Mouse (Mus musculus): ENCODE data around the gene Olfr818. TPM values are rescaled to one million over a fixed set of nuclear protein-coding genes. Genes with fewer than 3 reads are reported as not detected.
"Not testable (repeated sequence)": the region's sequence is repeated elsewhere in the genome, so short reads cannot be mapped to it uniquely, and the experiment has no call there.

Olfr818 gene
- polyA plus RNA-seq (2012; rRNA removed): not detected in 2 replicates

DNA sequence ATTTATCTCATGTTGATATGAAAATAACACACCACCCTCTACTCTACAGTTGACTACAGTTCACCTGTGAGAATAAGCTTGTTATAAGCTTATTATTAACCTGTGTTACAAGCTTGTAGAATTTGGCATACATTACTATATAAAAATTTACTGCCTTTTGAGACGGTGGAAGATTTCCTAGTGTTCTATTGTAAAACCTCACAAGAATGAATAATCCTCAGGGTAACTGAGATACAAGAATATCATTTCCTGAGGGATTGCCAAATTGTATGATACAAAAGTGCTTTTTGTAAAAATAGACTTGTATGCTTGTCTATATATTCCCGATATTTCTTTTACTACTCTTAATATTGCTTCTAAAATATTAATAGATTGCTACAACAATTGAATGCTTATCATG is at the start of gene Olfr818:
TSS of gene Olfr818 (minus strand) at position 101 of the 400 bp plus-strand sequence.
- Histone ChIP-seq H3K4me3 (replicated peaks; ENCODE audit: insufficient read depth, low read depth, low read length) (no peak within 1 kb of the TSS), H3K27me3 (ENCODE audit: control insufficient read depth, insufficient read depth, low read length) (no peaks in the 10 kb centered on the region), H3K27ac (ENCODE audit: insufficient read depth, low read length) (no peak within 1 kb of the TSS), H3K4me1 (ENCODE audit: control insufficient read depth, insufficient read depth, low read length) (no peaks in the 10 kb centered on the region)
- TF ChIP-seq CTCF (IDR thresholded peaks at IDR 0.05; ENCODE audit: borderline replicate concordance, insufficient read depth, low read depth, low read length): no peak
- TF ChIP-seq POLR2A (IDR thresholded peaks at IDR 0.05; ENCODE audit: borderline replicate concordance, insufficient read depth, low read length): no peak
- 94% methylated on average over 2 of the region's 2 CpGs for WGBS
- no peak for DNase-seq

DNA sequence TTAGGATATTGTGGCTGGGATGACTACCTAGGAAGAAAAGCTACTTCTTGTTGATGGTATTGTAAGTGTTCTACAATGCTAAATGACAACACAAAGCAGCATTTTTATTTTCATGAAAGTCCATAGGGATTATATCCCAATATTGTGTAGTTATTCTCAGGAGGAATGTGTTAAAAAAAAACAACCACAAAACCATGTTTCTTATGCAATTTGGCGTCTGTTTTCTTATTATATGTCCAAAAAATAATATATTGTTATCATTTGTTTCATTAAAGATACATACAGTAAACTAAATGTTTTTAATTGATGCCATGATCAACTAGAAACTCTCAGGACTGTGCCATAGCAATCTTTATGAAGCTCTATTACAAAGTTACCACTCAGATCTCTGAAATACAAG is 36.1 kb upstream of the Olfr818 start, which contains the start of gene Gm10310:
TSS of gene Gm10310 (minus strand) at position 101 of the 400 bp plus-strand sequence.
- DNase-seq: not testable (repeated sequence)

DNA sequence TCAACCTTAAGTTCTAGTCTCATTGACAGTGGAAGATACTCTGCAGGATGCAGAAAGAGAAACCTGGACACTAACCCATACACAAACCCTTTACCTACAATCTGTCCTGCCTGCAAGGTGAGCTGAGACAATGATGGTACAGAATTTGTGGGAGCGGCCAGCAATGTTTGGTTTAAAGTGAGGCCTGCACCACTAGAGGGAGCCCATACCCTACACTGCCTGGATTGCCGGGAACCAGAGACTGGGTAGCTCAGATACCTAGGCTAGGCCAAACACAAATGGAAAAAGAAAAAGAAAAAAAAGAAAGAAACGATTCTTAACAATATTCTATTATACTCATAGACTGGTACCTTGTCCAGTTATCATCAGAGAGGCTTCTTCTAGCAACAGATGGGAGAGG is 33.0 kb upstream of the Olfr818 start:
- H3K27me3 ChIP-seq (ENCODE audit: control insufficient read depth, insufficient read depth, low read length); DNase-seq; H3K4me3 ChIP-seq (replicated peaks; ENCODE audit: insufficient read depth, low read depth, low read length); H3K27ac ChIP-seq (ENCODE audit: insufficient read depth, low read length); H3K4me1 ChIP-seq (ENCODE audit: control insufficient read depth, insufficient read depth, low read length): not testable (repeated sequence)
- WGBS: no CpG with 5 or more reads among the region's 3 CpGs

More for the DNA sequence above, 36.1 kb upstream of the Olfr818 start, which contains the start of gene Gm10310:
- H3K27ac ChIP-seq (ENCODE audit: insufficient read depth, low read length); H3K4me1 ChIP-seq (ENCODE audit: control insufficient read depth, insufficient read depth, low read length); H3K27me3 ChIP-seq (ENCODE audit: control insufficient read depth, insufficient read depth, low read length); H3K4me3 ChIP-seq (replicated peaks; ENCODE audit: insufficient read depth, low read depth, low read length): not testable (repeated sequence)
- no CpG with 5 or more reads among the region's 1 CpGs for WGBS

DNA sequence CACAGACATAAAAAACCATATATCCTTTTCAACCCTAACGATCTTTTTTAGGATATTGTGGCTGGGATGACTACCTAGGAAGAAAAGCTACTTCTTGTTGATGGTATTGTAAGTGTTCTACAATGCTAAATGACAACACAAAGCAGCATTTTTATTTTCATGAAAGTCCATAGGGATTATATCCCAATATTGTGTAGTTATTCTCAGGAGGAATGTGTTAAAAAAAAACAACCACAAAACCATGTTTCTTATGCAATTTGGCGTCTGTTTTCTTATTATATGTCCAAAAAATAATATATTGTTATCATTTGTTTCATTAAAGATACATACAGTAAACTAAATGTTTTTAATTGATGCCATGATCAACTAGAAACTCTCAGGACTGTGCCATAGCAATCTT is 27.1 kb upstream of the Olfr818 start, which contains the start of gene Olfr247:
TSS of gene Olfr247 (minus strand) at position 101 of the 400 bp plus-strand sequence.
- not testable (repeated sequence) for H3K4me1 ChIP-seq (ENCODE audit: control insufficient read depth, insufficient read depth, low read length); H3K27ac ChIP-seq (ENCODE audit: insufficient read depth, low read length); DNase-seq; H3K27me3 ChIP-seq (ENCODE audit: control insufficient read depth, insufficient read depth, low read length); H3K4me3 ChIP-seq (replicated peaks; ENCODE audit: insufficient read depth, low read depth, low read length)
- no CpG with 5 or more reads among the region's 2 CpGs for WGBS

DNA sequence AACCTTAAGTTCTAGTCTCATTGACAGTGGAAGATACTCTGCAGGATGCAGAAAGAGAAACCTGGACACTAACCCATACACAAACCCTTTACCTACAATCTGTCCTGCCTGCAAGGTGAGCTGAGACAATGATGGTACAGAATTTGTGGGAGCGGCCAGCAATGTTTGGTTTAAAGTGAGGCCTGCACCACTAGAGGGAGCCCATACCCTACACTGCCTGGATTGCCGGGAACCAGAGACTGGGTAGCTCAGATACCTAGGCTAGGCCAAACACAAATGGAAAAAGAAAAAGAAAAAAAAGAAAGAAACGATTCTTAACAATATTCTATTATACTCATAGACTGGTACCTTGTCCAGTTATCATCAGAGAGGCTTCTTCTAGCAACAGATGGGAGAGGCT is 24.1 kb upstream of the Olfr818 start:
- not testable (repeated sequence) for H3K4me3 ChIP-seq (replicated peaks; ENCODE audit: insufficient read depth, low read depth, low read length); H3K27ac ChIP-seq (ENCODE audit: insufficient read depth, low read length); DNase-seq; H3K27me3 ChIP-seq (ENCODE audit: control insufficient read depth, insufficient read depth, low read length); H3K4me1 ChIP-seq (ENCODE audit: control insufficient read depth, insufficient read depth, low read length)
- no CpG with 5 or more reads among the region's 3 CpGs for WGBS

DNA sequence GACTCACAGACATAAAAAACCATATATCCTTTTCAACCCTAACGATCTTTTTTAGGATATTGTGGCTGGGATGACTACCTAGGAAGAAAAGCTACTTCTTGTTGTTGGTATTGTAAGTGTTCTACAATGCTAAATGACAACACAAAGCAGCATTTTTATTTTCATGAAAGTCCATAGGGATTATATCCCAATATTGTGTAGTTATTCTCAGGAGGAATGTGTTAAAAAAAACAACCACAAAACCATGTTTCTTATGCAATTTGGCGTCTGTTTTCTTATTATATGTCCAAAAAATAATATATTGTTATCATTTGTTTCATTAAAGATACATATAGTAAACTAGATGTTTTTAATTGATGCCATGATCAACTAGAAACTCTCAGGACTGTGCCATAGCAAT is 18.3 kb upstream of the Olfr818 start, which contains the start of gene Olfr819:
TSS of gene Olfr819 (minus strand) at position 101 of the 400 bp plus-strand sequence.
- not testable (repeated sequence) for H3K4me1 ChIP-seq (ENCODE audit: control insufficient read depth, insufficient read depth, low read length); DNase-seq; H3K4me3 ChIP-seq (replicated peaks; ENCODE audit: insufficient read depth, low read depth, low read length); H3K27ac ChIP-seq (ENCODE audit: insufficient read depth, low read length); H3K27me3 ChIP-seq (ENCODE audit: control insufficient read depth, insufficient read depth, low read length)
- 85% methylated on average over 2 of the region's 2 CpGs for WGBS

DNA sequence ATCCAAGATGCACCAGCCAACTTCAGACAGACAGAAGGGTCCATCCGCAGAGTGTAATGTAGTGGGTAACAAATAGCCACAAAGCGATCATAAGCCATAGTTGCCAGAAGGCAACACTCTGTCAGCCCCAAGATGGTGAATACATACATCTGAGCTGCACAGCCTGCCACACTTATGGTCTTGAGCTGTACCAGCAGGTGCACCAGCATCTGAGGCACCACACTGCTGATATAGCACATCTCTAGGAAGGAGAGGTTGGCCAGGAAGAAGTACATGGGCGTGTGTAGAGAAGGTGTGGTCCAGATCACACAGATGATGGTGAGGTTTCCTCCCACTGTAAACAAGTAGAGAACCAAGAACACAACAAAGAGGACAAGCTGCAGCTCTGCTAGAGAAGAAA is 17.3 kb upstream of the Olfr818 start:
- DNase-seq: not testable (repeated sequence)
- 87% methylated on average over 2 of the region's 3 CpGs for WGBS

DNA sequence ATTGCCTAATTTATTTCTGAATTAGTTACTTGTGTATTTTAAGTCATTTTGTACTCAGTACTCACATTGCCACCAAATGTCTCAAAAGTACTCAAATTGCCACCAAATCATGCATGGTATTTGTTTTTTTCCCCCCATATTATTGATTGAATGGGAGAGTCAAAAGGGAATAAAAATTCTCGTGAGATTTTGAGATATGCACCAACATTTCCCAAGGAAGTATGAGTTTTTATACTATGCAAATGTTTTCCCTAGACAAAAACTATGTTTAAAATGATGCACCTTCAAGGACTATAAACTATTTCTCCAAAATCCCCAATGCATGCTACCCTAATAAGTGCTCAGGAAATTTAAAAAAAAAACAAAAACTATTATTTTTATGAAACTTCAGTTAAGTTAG is 33.4 kb downstream of the Olfr818 start, which contains the start of gene Olfr816:
TSS of gene Olfr816 (minus strand) at position 101 of the 400 bp plus-strand sequence.
- DNase-seq: no peak
- no peaks in the 10 kb centered on the region for H3K4me1 ChIP-seq (ENCODE audit: control insufficient read depth, insufficient read depth, low read length)
- H3K27me3 ChIP-seq (ENCODE audit: control insufficient read depth, insufficient read depth, low read length): no peaks in the 10 kb centered on the region
- TF ChIP-seq CTCF (IDR thresholded peaks at IDR 0.05; ENCODE audit: borderline replicate concordance, insufficient read depth, low read depth, low read length) (no peak), POLR2A (IDR thresholded peaks at IDR 0.05; ENCODE audit: borderline replicate concordance, insufficient read depth, low read length) (no peak)
- WGBS: 50% methylated on average over 1 of the region's 1 CpGs
- H3K27ac ChIP-seq (ENCODE audit: insufficient read depth, low read length): no peak within 1 kb of the TSS
- no peak within 1 kb of the TSS for H3K4me3 ChIP-seq (replicated peaks; ENCODE audit: insufficient read depth, low read depth, low read length)

More for the DNA sequence above, 17.3 kb upstream of the Olfr818 start:
- H3K27me3 ChIP-seq (ENCODE audit: control insufficient read depth, insufficient read depth, low read length); H3K4me1 ChIP-seq (ENCODE audit: control insufficient read depth, insufficient read depth, low read length); H3K4me3 ChIP-seq (replicated peaks; ENCODE audit: insufficient read depth, low read depth, low read length); H3K27ac ChIP-seq (ENCODE audit: insufficient read depth, low read length): not testable (repeated sequence)

DNA sequence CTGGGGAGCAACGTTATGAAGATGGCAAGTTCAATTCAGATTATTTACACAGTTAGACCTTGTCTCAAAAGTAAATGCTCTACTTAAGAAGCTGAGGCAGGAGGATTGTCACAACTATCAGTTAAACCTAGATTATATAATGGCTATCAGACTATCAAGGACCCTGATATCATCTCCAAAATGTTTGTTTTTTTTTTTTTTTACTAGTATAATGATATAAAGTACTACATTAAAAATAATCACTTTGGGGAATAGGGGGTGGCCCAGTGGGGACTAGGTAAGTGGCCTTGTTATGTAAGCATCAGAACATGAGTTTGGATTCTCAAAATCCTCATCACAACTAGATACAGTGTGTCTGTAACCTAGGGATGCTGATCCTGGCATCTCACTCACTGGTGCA is 43.1 kb downstream of the Olfr818 start, which contains the start of gene Olfr815:
TSS of gene Olfr815 (minus strand) at position 101 of the 400 bp plus-strand sequence.
- H3K27ac ChIP-seq (ENCODE audit: insufficient read depth, low read length); H3K4me1 ChIP-seq (ENCODE audit: control insufficient read depth, insufficient read depth, low read length); DNase-seq; H3K4me3 ChIP-seq (replicated peaks; ENCODE audit: insufficient read depth, low read depth, low read length); H3K27me3 ChIP-seq (ENCODE audit: control insufficient read depth, insufficient read depth, low read length): not testable (repeated sequence)
- 89% methylated on average over 1 of the region's 1 CpGs for WGBS

Other genes with a start within 250 kb of the Olfr818 start
- not detected in 2 replicates for gene Olfr804, start 245.9 kb downstream of the Olfr818 start, polyA plus RNA-seq (2012; rRNA removed)
- gene Olfr805, start 219.7 kb downstream of the Olfr818 start, polyA plus RNA-seq (2012; rRNA removed): not detected in 2 replicates
- not detected in 2 replicates for gene Olfr806, start 207.2 kb downstream of the Olfr818 start, polyA plus RNA-seq (2012; rRNA removed)
- not detected in 2 replicates for gene Olfr807, start 191.3 kb downstream of the Olfr818 start, polyA plus RNA-seq (2012; rRNA removed)
- not detected in 2 replicates for gene Olfr808, start 183.6 kb downstream of the Olfr818 start, polyA plus RNA-seq (2012; rRNA removed)
- gene Olfr809, start 174.5 kb downstream of the Olfr818 start, polyA plus RNA-seq (2012; rRNA removed): not detected in 2 replicates
- not detected in 2 replicates for gene Olfr810, start 154.2 kb downstream of the Olfr818 start, polyA plus RNA-seq (2012; rRNA removed)
- not detected in 2 replicates for gene Olfr811, start 144.7 kb downstream of the Olfr818 start, polyA plus RNA-seq (2012; rRNA removed)
- gene Olfr812, start 103.0 kb downstream of the Olfr818 start, polyA plus RNA-seq (2012; rRNA removed): not detected in 2 replicates
- gene Olfr813, start 93.7 kb downstream of the Olfr818 start, polyA plus RNA-seq (2012; rRNA removed): not detected in 2 replicates
- not detected in 2 replicates for gene Olfr814, start 69.2 kb downstream of the Olfr818 start, polyA plus RNA-seq (2012; rRNA removed)
- not detected in 2 replicates for gene Olfr815, start 43.2 kb downstream of the Olfr818 start, polyA plus RNA-seq (2012; rRNA removed)
- gene Olfr816, start 33.5 kb downstream of the Olfr818 start, polyA plus RNA-seq (2012; rRNA removed): not detected in 2 replicates
- gene Olfr819, start 18.2 kb upstream of the Olfr818 start, polyA plus RNA-seq (2012; rRNA removed): not detected in 2 replicates
- gene Olfr247, start 27.0 kb upstream of the Olfr818 start, polyA plus RNA-seq (2012; rRNA removed): not detected in 2 replicates
- gene Gm10310, start 36.0 kb upstream of the Olfr818 start, polyA plus RNA-seq (2012; rRNA removed): not detected in 2 replicates
- gene Olfr820, start 63.5 kb upstream of the Olfr818 start, polyA plus RNA-seq (2012; rRNA removed): not detected in 2 replicates
- gene Olfr821, start 81.2 kb upstream of the Olfr818 start, polyA plus RNA-seq (2012; rRNA removed): not detected in 2 replicates
- gene Olfr822, start 122.1 kb upstream of the Olfr818 start, polyA plus RNA-seq (2012; rRNA removed): not detected in 2 replicates
- not detected in 2 replicates for gene Olfr823, start 166.3 kb upstream of the Olfr818 start, polyA plus RNA-seq (2012; rRNA removed)
- gene Olfr824, start 180.9 kb upstream of the Olfr818 start, polyA plus RNA-seq (2012; rRNA removed): not detected in 2 replicates
- not detected in 2 replicates for gene Olfr825, start 217.7 kb upstream of the Olfr818 start, polyA plus RNA-seq (2012; rRNA removed)
- gene Olfr826, start 235.1 kb upstream of the Olfr818 start, polyA plus RNA-seq (2012; rRNA removed): not detected in 2 replicates